Mouse (Mus musculus): Measurements from ENCODE around the gene Psmd8. TPM values are rescaled to one million over a fixed set of nuclear protein-coding genes. Genes with fewer than 3 reads are reported as not detected.
A peak's percentile ranks its signal among the peaks of the same experiment; 100 is the strongest.

The Psmd8 gene
- polyA plus RNA-seq, 1 experiment: 207 TPM

DNA sequence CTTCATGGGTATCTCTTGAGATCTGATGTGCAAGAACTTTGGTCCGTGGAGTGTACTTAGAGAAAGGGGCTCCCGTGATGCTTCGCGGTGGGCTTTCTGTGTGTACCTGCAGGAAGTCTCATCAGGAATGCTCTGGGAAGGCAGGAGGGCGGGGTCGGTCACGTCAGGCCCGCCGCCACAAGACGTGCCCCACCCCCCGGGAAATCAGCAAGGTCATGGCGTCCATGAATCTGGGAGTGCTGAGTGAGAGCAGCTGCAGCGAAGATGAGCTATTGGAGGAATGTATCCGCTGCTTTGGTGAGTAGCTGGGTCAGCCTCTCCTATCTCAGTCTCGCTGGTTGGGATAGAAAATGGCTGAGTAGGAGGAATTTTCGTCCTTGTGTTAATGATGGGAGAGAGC is 43.1 kb downstream of the Psmd8 start:
- Histone ChIP-seq H3K4me3 (ENCODE audit: insufficient read depth, low read length) (no peak overlapping the region), H3K4me1 (ENCODE audit: control insufficient read depth, insufficient read depth, low read length) (peaks cover 16% of the 10 kb centered on the region), H3K27ac (ENCODE audit: insufficient read depth, low read depth, low read length) (no peak overlapping the region)
- no peak for TF ChIP-seq CTCF (IDR thresholded peaks at IDR 0.05; ENCODE audit: low read depth, low read length)
- no peak for TF ChIP-seq POLR2A (IDR thresholded peaks at IDR 0.05; ENCODE audit: borderline replicate concordance, low read depth, low read length)

DNA sequence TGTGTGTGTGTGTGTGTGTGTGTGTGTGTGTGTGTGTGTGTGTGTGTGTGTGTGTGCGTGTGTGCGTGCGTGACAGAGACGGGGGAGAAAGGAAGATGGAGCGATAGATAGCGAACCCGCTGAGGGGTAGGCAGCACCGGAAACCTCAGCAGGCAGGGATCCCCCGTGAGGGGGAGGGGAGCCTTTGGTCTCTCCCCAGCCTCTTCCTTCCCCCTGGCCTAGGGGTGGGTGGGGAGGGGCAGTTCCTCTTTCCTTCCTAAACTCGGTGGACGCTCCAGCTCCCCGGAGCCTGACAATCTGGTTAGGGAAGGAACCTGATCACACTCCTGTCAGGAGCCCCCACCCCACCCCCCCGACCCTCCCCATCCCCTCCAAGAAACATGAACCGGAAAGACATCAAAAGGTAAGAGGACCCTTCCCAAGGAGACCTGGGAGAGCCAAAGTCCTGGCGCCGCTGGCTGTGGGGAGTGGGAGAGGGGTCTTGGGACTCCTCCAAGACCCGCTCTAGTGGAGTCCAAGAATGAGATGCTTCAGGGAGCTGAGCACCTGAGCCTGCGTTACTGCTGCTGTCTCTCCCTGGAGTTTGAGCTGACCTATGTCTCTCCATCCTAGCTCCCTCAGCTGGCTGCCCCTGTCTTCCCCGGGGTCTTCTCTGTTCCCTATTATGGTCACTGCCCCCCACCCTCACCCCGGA is 45.7 kb downstream of the Psmd8 start, which contains the start of gene Rasgrp4:
Gene Rasgrp4, plus strand, starts transcription at position 159 of the 694 bp plus-strand sequence.
- Histone ChIP-seq H3K27ac (ENCODE audit: insufficient read depth, low read depth, low read length) (no peak within 1 kb of the TSS), H3K4me3 (ENCODE audit: insufficient read depth, low read length) (peak within 1 kb of the TSS; percentile 53), H3K4me1 (ENCODE audit: control insufficient read depth, insufficient read depth, low read length) (peaks cover 16% of the 10 kb centered on the region)
- TF ChIP-seq CTCF (IDR thresholded peaks at IDR 0.05; ENCODE audit: low read depth, low read length): no peak
- TF ChIP-seq POLR2A (IDR thresholded peaks at IDR 0.05; ENCODE audit: borderline replicate concordance, low read depth, low read length): no peak

DNA sequence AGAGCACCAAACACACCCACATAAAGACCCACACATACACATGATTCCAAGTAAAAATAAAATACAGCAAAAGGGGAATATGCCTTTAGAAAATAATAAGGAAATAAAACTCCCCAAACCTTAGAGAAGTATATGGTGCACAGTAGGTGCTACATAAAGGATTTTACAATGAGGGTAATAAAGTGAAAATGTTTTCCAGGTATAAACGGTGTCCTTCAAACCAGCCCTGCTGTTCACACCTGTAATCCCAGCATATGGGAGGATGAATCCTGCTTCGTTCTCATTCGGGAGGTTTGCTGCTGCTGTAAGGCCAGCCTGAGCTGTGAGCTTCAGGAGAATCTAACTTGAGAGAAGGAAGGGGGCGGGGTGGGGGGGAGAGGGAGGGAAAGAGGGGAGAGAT is 46.3 kb downstream of the Psmd8 start:
- no peak overlapping the region for H3K27ac ChIP-seq (ENCODE audit: insufficient read depth, low read depth, low read length)
- H3K4me3 ChIP-seq (ENCODE audit: insufficient read depth, low read length): peak overlapping the region; percentile 43
- TF ChIP-seq POLR2A (IDR thresholded peaks at IDR 0.05; ENCODE audit: borderline replicate concordance, low read depth, low read length) (no peak), CTCF (IDR thresholded peaks at IDR 0.05; ENCODE audit: low read depth, low read length) (no peak)
- H3K4me1 ChIP-seq (ENCODE audit: control insufficient read depth, insufficient read depth, low read length): peaks cover 16% of the 10 kb centered on the region

DNA sequence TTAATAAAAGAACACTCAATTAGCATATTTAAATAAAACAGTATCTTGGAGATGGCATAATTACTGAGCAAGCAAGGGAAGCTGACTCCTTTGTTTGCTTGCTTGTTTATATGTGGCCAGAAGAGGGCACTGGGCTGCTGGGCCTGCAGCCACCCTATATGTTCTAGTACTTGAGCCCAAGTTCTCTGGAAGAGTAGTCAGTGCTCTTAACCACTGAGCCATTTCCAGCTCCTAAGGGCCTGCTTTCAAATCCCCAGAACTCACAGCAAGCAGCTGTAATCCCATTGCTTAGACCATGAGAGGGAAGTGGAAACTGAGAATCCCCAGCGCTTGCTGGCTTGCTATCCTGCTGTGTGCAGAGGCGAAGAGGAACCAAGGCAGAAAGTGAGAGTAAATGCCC is 51.8 kb downstream of the Psmd8 start:
- no peak for TF ChIP-seq POLR2A (IDR thresholded peaks at IDR 0.05; ENCODE audit: borderline replicate concordance, low read depth, low read length)
- TF ChIP-seq CTCF (IDR thresholded peaks at IDR 0.05; ENCODE audit: low read depth, low read length): peak; percentile 57
- H3K4me1 ChIP-seq (ENCODE audit: control insufficient read depth, insufficient read depth, low read length): no peaks in the 10 kb centered on the region
- H3K4me3 ChIP-seq (ENCODE audit: insufficient read depth, low read length): no peak overlapping the region
- 0 out of 2 replicates have a peak overlapping the region, but pooled peaks have one; percentile 3 for H3K27ac ChIP-seq (ENCODE audit: insufficient read depth, low read depth, low read length)

DNA sequence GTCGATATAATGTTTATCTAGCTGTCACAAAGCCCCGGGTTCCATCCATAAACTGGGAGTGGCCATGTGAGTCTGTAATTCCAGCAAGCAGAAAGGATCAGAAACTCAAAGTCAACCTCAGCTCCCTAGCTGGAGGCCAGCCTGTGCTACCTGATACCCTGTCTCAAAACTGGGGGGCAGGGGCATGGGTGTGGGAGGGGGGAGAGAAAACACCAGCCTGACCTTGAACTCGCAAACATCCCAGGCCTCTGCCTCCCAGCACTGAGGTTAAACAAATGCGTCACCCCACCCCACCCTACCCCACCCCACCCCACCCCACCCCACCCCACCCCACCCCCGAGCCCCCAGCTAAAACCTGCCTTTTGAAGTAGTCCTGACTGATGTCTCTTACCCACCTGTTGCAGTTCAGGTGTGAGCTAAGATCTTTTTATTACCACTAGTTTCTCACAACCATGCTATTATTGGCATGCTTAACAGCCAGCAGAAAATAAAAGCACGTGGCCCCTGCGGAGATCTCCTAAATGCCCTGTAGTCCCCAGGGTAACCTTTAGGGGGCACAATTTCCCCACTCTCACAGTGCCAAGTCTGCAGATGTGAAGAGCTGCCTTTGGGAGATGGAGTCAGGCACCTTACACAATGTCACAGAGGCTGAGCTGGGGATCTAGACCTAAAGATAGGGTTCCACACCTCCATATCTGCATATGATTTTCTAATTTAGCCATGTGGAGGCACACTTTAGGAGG is 54.2 kb downstream of the Psmd8 start:
- no peak overlapping the region for H3K27ac ChIP-seq (ENCODE audit: insufficient read depth, low read depth, low read length)
- TF ChIP-seq POLR2A (IDR thresholded peaks at IDR 0.05; ENCODE audit: borderline replicate concordance, low read depth, low read length) (no peak), CTCF (IDR thresholded peaks at IDR 0.05; ENCODE audit: low read depth, low read length) (peak; percentile 74)
- no peak overlapping the region for H3K4me3 ChIP-seq (ENCODE audit: insufficient read depth, low read length)
- H3K4me1 ChIP-seq (ENCODE audit: control insufficient read depth, insufficient read depth, low read length): no peaks in the 10 kb centered on the region

DNA sequence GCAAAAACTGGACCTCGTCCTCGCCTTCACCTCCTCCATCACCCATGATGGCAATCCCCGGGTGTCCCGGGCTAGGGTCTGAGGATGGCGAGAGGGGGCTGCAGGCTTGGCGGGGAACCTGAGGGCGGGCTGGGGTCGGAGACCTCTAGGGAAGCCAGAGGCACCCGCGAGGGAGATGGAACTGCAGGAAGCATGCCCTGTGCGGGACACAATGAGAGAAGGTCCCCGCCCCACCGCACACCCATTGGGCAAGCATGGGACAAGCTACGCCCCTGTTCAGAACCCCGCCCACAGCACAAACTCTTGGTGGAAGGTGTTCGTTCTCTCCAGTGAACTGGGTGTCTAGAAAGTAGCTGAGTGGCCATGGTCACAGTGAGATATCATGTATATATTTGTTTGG is 55.5 kb downstream of the Psmd8 start, which contains the start of gene Ryr1:
Gene Ryr1, minus strand, starts transcription at position 210 of the 400 bp plus-strand sequence.
- Histone ChIP-seq H3K4me1 (ENCODE audit: control insufficient read depth, insufficient read depth, low read length) (no peaks in the 10 kb centered on the region), H3K27ac (ENCODE audit: insufficient read depth, low read depth, low read length) (no peak within 1 kb of the TSS), H3K4me3 (ENCODE audit: insufficient read depth, low read length) (peak within 1 kb of the TSS; percentile 39; the same call in 1 of the 2 replicates)
- TF ChIP-seq POLR2A (IDR thresholded peaks at IDR 0.05; ENCODE audit: borderline replicate concordance, low read depth, low read length) (no peak), CTCF (IDR thresholded peaks at IDR 0.05; ENCODE audit: low read depth, low read length) (no peak)

Other genes with a start within 250 kb of the Psmd8 start
- 92.7 and 105 TPM in 2 replicates for gene Actn4, start 218.4 kb downstream of the Psmd8 start, polyA plus RNA-seq (2012; ENCODE audit: insufficient read depth, insufficient read length, missing spikeins)
- gene Eif3k, start 198.8 kb downstream of the Psmd8 start, polyA plus RNA-seq (2012; ENCODE audit: insufficient read depth, insufficient read length, missing spikeins): 228 TPM in 2 replicates
- gene Map4k1, start 198.7 kb downstream of the Psmd8 start, polyA plus RNA-seq (2012; ENCODE audit: insufficient read depth, insufficient read length, missing spikeins): 9.6 and 12.0 TPM in 2 replicates
- gene Ryr1, start 55.5 kb downstream of the Psmd8 start, polyA plus RNA-seq (2012; ENCODE audit: insufficient read depth, insufficient read length, missing spikeins): 0.08 TPM in 1 of 2 replicates, not detected in the other
- gene Rasgrp4, start 45.9 kb downstream of the Psmd8 start, polyA plus RNA-seq (2012; ENCODE audit: insufficient read depth, insufficient read length, missing spikeins): 91.6 and 97.2 TPM in 2 replicates
- gene Fam98c, start 24.5 kb downstream of the Psmd8 start, polyA plus RNA-seq (2012; ENCODE audit: insufficient read depth, insufficient read length, missing spikeins): 30.1 and 32.3 TPM in 2 replicates
- gene Ggn, start 10.5 kb downstream of the Psmd8 start, polyA plus RNA-seq (2012; ENCODE audit: insufficient read depth, insufficient read length, missing spikeins): 1.4 and 2.3 TPM in 2 replicates
- 11.1 and 12.7 TPM in 2 replicates for gene Spred3, start 10.3 kb downstream of the Psmd8 start, polyA plus RNA-seq (2012; ENCODE audit: insufficient read depth, insufficient read length, missing spikeins)
- gene Catsperg1, start 33.3 kb upstream of the Psmd8 start, polyA plus RNA-seq (2012; ENCODE audit: insufficient read depth, insufficient read length, missing spikeins): 4.0 and 4.5 TPM in 2 replicates
- gene Kcnk6, start 51.8 kb upstream of the Psmd8 start, polyA plus RNA-seq (2012; ENCODE audit: insufficient read depth, insufficient read length, missing spikeins): 32.3 and 39.1 TPM in 2 replicates
- gene Yif1b, start 57.6 kb upstream of the Psmd8 start, polyA plus RNA-seq (2012; ENCODE audit: insufficient read depth, insufficient read length, missing spikeins): 29.7 and 33.8 TPM in 2 replicates
- 1.9 TPM in 1 of 2 replicates, not detected in the other for gene 2200002D01Rik, start 67.8 kb upstream of the Psmd8 start, polyA plus RNA-seq (2012; ENCODE audit: insufficient read depth, insufficient read length, missing spikeins)
- 0.91 TPM in 1 of 2 replicates, not detected in the other for gene Spint2, start 101.2 kb upstream of the Psmd8 start, polyA plus RNA-seq (2012; ENCODE audit: insufficient read depth, insufficient read length, missing spikeins)
- gene Ppp1r14a, start 108.6 kb upstream of the Psmd8 start, polyA plus RNA-seq (2012; ENCODE audit: insufficient read depth, insufficient read length, missing spikeins): not detected in 2 replicates
- 0.60 TPM in 1 of 2 replicates, not detected in the other for gene Dpf1, start 123.2 kb upstream of the Psmd8 start, polyA plus RNA-seq (2012; ENCODE audit: insufficient read depth, insufficient read length, missing spikeins)